Mouse (Mus musculus) C2C12 (cell line): ENCODE results near the gene Mn1.

Source experiments
- CEBPB ChIP-seq: IDR thresholded peaks from one replicate; pipeline ENCODE4 v1.6.1; 2011; ENCODE audit warnings: low read depth, mild to moderate bottlenecking, control low read depth, moderate library complexity
- CTCF ChIP-seq: IDR thresholded peaks from one replicate; pipeline ENCODE4 v1.5.1; 2011; ENCODE audit not compliant: control insufficient read depth, insufficient read depth, insufficient read length
- FOSL1 ChIP-seq: IDR thresholded peaks from one replicate; pipeline ENCODE4 v1.8.0; 2011; ENCODE audit warnings: mild to moderate bottlenecking, low read length; ENCODE audit not compliant: poor library complexity, insufficient read depth, severe bottlenecking
- MAX ChIP-seq: IDR thresholded peaks from one replicate; pipeline ENCODE4 v1.6.1; 2011; ENCODE audit warnings: mild to moderate bottlenecking, control low read depth
- MYOD1 ChIP-seq: IDR thresholded peaks from one replicate; pipeline ENCODE4 v1.6.1; 2011; ENCODE audit warnings: low read depth; ENCODE audit not compliant: control insufficient read depth, insufficient read length
- USF1 ChIP-seq: IDR thresholded peaks from one replicate; pipeline ENCODE4 v1.6.1; 2011; ENCODE audit warnings: low read depth, mild to moderate bottlenecking, control low read depth, moderate library complexity

DNA sequence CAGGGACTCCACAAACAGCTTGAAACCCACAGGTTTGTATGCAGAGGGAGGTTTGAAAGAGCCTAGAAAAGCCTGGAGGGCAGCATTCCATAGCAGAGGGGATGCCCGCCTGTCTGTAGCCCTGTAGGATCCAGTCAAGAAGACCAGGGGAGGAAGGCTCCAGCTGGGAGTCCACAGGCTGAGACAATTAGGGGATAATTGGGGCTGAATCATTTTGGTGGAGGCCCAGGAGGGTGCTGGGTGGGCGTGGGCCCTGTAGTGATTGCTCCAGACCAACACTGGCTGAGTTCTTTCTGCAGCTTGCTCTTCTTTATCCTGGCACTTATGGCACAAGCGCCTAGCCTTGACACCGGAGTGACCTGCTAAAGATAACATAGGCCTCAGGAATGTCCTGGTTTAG is 18.7 kb upstream of the Mn1 start:
- TF ChIP-seq CTCF (no peak), CEBPB (no peak), MAX (no peak), MYOD1 (no peak), FOSL1 (no peak), USF1 (no peak)
